Mouse (Mus musculus): ENCODE data around the gene Zfp335.

Gene Zfp335

DNA sequence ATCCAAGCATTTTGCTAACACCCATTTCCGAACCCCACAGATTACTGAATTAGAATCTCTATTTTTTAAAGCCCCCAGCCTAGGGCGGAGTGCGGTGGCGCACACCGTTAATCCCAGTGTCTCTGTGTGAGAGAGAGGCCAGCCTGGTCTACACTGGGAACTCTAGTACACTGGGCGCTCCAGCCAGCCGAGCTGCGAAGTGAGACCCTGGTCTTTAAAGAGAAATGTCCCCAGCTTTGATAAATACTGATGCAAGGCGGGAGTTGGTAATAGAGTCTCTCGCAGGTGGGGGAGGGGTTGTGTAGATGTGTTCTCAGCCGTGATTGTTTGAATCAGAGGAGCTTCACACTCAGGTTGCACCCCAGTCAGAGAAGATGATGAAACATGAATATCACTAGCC lies 27.5 kb upstream of the Zfp335 start:
- no peak for TF ChIP-seq GATA4 (IDR thresholded peaks at IDR 0.05; ENCODE audit: insufficient replicate concordance, low read length)

DNA sequence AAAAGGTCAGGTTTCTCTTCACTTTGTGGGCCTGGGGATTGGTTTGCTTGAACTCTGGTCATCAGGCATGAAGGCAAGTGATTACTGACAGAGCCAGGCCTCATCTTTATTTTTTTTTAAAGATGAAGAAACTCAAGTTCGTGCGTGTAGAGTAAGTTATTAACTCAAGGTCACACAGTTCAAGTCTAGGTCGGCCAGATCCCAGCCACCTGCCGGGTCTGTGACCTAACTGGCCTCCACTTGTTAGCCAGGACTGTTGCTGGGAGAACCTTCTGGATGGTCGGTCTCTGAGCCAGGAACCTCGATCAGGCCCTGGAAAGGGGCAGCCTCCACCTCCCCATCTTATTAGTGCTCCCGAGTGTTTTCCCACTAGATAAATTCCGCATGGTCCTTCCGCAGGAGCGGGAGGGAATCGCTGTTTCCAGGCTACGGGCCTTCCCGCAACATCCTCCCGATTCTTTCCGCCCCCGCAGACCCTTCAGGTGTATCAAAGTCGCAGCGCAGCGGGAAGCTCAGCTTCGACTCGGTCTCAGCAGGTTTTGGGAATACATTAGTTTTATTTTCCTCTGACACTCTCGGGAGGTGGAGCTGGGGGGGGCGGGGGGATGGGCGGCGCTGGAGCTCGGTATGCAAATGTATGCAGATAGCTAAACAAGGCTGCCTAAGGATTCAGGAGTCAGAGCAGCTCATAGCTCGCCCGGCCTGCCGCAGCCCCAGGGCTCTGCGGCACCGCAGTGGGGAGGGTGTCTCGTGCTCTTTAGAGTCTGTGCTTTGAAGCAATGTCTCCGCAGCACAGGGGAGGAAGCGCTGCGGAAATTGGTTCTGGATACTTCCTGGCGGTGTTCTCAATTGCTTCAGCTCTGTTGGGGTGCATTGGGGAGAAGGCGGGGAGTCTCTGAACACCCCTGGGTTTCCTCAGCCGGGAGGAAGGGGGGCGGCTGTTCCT lies 26.9 kb upstream of the Zfp335 start:
- no peak for TF ChIP-seq GATA4 (IDR thresholded peaks at IDR 0.05; ENCODE audit: insufficient replicate concordance, low read length)

DNA sequence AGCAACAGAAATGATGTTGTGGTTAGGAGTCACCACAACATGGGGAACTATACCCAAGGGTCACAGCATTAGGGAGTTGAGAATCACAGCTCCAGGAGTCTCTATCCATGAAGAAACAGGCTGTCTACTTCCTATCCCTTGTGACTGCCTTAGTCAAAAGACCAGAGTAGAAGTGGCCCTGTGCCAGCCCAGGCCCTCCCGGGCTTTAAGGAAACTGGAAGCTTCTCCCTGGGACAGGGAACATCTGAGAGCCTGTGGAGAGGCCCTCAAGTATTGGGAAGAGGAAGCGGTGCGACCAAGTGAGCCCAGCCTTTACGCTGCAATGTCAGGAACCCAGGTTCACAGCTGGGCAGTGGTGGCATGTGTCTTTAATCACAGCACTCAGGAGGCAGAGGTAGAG lies 24.4 kb upstream of the Zfp335 start:
- no peak for TF ChIP-seq GATA4 (IDR thresholded peaks at IDR 0.05; ENCODE audit: insufficient replicate concordance, low read length)

DNA sequence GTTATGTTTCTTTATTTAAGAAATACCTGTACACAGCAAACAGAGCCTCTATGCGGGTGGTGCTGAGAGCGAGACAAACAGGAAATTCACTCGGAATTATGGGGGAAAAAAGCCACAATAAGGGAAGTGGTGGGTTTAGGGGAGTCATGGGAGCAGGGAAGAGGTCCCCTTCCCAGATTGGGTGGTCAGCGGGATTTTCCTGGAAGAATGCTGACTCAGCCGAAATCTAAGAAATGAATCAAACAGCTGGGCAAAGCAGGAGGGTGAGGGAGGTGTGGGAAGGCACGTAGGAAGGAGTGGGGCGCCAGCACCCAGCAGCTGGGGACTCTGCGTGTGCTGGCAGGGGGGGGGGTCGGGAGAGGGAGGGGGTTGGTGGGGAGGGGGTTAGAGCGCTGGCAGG lies 22.0 kb upstream of the Zfp335 start:
- no peak for TF ChIP-seq GATA4 (IDR thresholded peaks at IDR 0.05; ENCODE audit: insufficient replicate concordance, low read length)

DNA sequence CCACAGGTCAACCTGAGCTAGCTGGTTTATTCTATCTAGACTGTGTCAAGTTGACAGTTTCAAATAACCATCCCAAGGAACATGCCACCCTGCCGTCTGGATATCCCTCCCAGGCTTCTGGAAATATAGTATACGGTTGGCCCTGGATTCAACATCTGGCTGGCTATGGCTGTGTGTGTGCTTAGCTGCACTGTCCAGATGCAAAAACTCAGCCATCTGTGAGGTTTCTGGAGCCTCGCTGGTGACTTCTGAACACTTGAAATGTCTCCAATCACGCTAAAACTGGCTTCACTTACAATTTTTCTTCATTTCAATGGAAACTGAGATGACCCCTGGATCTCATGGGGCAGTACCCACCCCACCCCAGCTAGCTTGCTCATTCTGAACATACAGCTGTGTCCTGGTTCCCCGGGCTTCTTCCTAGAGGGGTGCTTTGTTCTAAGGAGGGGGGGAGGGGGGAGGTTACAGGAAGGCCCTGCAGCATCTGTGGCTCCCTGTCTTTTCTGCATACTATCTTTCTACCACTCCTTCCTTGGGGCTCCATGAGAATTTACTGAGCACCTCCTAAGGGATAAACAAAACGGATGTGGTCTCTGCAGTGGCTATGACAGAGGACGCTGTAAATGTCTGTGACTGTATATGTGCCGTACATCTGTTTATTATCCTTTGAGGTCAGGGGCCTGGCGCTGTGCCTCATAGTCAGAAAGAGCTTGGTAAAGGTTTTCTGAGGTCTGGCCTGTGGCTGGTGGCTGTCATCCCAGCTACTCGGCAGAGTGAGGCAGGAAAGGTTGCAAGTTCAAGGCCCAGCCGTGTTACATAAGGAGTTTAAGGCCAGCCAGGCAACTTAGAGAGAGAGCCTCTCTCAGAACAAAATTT lies 19.4 kb upstream of the Zfp335 start:
- TF ChIP-seq GATA4 (IDR thresholded peaks at IDR 0.05; ENCODE audit: insufficient replicate concordance, low read length): no peak

DNA sequence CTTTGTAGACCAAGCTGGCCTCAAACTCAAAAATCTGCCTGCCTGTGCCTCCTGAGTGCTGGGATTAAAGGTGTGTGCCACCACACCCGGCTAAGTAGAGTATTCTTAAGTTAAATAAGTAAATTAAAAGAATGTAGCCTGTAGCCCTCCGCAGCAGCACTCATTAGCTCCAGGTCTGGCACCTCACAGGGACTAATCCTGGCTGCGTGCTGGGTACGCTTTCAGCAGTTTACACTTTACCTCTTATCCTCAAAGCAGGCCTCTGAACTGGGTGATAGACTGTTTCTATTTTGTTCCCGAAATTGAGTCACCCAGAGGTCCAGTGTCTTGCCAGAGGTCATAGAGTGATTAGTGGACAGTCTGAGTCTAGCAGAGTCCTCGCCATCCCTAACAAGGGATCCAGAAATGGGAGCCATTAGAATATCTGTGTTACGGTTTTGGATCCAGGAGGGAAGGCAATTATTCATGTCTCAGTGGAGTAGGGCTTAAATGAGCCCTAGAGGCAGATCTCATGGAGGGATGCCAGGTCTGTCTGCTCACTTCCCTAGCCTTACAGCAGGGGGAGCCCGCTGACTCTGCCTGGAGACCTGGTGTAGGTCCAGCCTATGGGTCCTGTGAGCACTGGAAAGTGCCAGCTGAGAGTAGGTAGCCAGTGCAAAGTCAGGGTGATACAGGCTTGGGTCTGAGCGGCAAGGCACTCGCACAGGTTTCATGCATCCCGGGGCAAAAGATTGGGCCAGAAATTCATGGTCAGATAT lies 12.7 kb upstream of the Zfp335 start:
- TF ChIP-seq GATA4 (IDR thresholded peaks at IDR 0.05; ENCODE audit: insufficient replicate concordance, low read length): no peak

DNA sequence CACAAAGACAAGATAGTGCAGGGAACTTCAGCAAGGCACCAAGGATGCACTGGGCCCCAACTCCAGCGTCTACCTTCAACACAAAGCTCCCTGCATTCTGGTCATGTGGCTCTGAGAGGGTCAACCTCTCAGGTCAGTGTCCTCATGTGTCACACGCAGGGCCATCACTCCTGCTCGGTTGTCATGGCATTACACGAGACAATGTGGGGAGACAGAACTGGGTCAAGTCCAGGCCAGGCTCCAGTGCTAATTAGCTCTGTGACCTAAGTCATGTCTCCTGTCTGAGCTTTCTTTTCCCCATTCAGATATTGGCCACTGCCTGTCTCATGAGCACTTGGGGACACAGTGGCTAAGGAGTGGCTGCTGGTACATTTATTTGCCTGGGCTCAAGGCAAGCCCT lies 11.7 kb upstream of the Zfp335 start:
- TF ChIP-seq GATA4 (IDR thresholded peaks at IDR 0.05; ENCODE audit: insufficient replicate concordance, low read length): no peak

DNA sequence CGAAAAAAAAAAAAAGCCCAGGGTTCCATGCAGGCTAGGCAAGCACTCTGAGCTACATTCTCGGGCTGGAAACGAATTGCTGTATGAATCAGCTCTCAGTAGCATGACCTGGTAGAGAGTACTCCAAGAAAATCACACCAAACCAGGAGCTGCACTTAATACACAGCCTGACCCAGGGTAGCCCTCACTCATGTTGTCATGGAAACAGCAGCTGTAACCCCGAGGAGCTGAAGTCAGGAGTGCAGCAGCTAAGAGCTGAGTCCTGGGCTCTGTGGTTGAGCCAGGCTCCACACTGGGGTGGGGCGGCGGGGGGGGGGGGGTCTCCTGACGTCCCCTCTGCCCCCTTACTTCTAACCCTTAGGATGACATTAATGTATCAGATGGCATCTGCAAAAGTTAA lies 10.4 kb upstream of the Zfp335 start:
- TF ChIP-seq GATA4 (IDR thresholded peaks at IDR 0.05; ENCODE audit: insufficient replicate concordance, low read length): no peak

DNA sequence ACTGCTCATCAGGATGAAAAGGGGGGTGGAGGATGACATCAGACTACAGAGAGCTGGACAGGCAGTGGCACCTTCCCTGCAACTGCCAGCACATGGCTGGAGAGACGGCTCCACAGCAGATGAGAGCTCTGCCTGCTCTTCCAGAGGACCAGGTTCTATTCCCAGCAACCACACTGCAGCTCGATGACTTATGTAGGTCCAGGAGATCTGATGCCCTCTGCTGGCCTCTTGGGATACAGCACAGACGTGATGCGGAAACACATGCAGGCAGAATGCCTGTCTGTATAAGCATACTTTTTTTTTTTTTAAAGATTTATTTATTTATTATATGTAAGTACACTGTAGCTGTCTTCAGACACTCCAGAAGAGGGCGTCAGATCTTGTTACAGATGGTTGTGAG lies 6.8 kb upstream of the Zfp335 start:
- no peak for TF ChIP-seq GATA4 (IDR thresholded peaks at IDR 0.05; ENCODE audit: insufficient replicate concordance, low read length)

DNA sequence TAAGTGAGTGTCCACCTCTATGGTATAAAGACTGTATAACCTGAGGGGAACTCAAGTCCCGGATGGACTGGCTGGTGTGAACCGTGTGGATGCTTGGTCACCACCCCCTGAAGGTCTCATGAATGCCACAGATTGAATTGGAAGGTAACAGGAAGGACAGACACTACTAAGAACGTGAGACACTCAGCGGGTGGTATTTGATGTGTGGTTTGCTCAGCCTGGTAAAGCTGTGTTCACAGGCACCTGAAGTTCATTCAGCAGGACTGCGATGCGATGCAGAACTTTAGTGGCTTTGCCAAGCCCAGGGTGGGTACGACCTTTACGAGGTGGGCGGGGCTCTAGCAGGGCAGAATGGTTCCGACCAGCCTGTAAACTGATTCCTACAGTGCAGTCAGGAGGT lies 5.8 kb upstream of the Zfp335 start:
- no peak for TF ChIP-seq GATA4 (IDR thresholded peaks at IDR 0.05; ENCODE audit: insufficient replicate concordance, low read length)

DNA sequence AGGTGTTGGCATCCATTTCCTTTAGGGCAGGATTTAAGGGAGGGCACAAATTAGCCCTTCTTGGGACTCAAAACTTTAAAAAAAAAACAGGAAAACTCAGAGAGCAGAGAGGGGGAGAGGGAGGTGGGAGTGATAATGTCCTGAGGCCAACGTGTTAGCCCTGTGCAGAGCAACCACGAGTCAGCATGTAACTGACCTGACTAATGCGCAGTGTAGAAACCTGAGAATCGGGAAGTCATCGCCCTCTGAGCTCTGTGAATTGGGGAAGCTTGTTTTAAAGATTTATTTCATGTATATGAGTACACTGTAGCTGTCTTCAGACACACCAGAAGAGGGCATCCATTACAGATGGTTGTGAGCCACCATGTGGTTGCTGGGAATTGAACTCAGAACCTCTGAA lies 5.3 kb upstream of the Zfp335 start:
- TF ChIP-seq GATA4 (IDR thresholded peaks at IDR 0.05; ENCODE audit: insufficient replicate concordance, low read length): no peak

DNA sequence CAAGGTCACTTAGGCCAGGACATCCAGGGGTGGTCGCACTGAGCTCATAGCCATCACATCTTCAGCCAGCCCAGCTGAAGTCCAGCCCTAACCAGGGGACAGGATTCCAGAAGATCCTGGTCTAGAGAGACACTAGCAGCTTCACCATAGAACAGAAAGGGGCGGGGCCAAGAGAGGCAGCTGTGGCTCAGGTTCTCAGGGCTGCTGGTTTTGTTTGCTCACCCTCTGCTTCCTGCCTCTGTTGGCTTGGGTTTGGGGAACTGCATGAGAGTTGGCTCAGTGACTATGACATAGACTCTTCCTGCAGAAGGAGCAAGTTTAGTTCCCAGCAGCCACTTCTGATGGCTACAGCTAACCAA lies 1.9 kb upstream of the Zfp335 start:
- TF ChIP-seq GATA4 (IDR thresholded peaks at IDR 0.05; ENCODE audit: insufficient replicate concordance, low read length): no peak

DNA sequence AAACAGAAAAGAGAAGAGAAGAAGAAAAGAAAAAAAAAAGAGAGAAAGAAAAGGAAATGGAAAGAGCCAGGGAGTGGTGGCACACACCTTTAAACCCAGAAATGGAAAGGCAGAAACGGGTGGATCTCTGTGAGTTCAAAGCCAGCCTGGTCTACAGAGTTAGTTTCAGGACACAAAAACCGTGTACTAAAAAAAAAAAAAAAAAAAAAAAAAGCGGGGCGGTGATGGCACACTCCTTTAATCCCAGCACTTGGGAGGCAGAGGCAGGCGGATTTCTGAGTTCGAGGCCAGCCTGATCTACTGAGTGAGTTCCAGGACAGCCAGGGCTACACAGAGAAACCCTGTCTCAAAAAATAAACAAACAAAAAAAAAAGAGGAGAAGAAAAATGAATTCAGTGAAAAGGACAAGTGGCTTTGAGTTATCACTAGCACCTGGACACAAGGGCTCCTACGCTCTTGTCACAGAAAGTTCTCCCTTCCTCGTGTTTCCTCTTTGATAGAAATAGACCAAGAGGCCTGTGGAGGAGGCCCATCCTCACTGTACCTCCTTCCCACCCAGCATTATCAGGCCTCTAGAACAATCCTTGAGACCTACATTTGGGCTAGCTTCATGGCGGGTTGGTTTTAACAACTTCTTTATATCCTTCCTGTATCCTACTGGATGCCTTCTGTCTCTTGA lies 1.3 kb upstream of the Zfp335 start:
- TF ChIP-seq GATA4 (IDR thresholded peaks at IDR 0.05; ENCODE audit: insufficient replicate concordance, low read length): no peak

DNA sequence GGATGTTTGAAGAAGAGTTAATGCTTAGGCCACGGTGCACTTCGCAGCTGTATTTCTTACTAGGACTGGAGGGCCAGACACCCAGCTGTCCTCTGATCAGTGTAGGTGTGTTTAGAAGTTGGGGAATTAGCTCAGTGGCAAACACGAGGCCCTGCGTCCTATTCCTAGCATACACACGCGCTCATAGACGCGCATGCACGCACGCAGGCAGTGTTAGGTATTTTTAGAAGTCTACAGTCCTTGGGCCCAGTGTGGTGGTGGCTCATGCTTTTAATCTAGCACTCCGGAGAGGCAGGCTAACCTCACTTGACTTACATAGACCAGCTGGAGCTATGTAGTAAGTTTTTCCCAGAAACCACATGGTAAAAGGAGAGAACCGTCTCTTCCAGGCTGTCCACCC lies 594 bp upstream of the Zfp335 start:
- no peak for TF ChIP-seq GATA4 (IDR thresholded peaks at IDR 0.05; ENCODE audit: insufficient replicate concordance, low read length)
